Mouse (Mus musculus) Patski (cell line): ENCODE measurements around the gene Sap25. TPM values are rescaled to one million over a fixed set of nuclear protein-coding genes. Genes with fewer than 3 reads are reported as not detected.

ENCODE experiments used
- ATAC-seq: fragments of 100-300 bp; one replicate; pipeline ENCODE4 v1.8.0; 2021
- CTCF ChIA-PET: fragments of 350-600 bp; sonication (Branson Sonifier 250); formaldehyde crosslinking; loops from one replicate; lab custom pipeline; 2022; ENCODE audit warnings: inconsistent platforms; lab: Charles Lee
- POLR2A ChIA-PET: fragments of 350-600 bp; sonication (Branson Sonifier 250); formaldehyde crosslinking; loops from one replicate; lab custom pipeline; 2022; ENCODE audit warnings: antibody characterized with exemption, inconsistent platforms; lab: Charles Lee
- DNase-seq: peaks from one replicate; pipeline ENCODE4 v3.0.0-alpha.2; 2011; ENCODE audit warnings: low read depth, low spot score
- H3K27me3 ChIP-seq: fragments of 371-371 bp; one replicate; pipeline ENCODE4 v1.5.1; 2021
- CTCF ChIP-seq: fragments of 100-300 bp; IDR thresholded peaks from one replicate; pipeline ENCODE4 v1.5.1; 2021
- in situ Hi-C: fragments of 300-500 bp; cut with MboI; formaldehyde crosslinking; loops from 3 replicates; pipeline ENCODE4 v1.11.1; 2018; ENCODE audit warnings: low pct_unique_long_range_greater_than_20kb, mixed read lengths
- polyA plus RNA-seq: library from polyadenylated mRNA; unstranded; gene quantifications from one replicate; pipeline ENCODE4 v1.2.3, GENCODE M21; 2021

Sap25 gene
- polyA plus RNA-seq, 1 experiment from 2014 or later, result 5.2 TPM

GRCm38 (mm10) chr5:137615347-137615746 lies 25.8 kb upstream of the Sap25 start:
- POLR2A ChIA-PET, result no interaction called here
- in situ Hi-C loops, result no loop called here
- CTCF ChIA-PET, result interaction anchor here (1.1 to 2.6 kb wide), 2 partner anchors 10 to 12 kb away, joined by 3 to 11 read pairs; partner anchors contain the start of genes Fbxo24 and Lrch4
- TF ChIP-seq CTCF, result no peak
- no peaks in the 10 kb centered on the region for H3K27me3 ChIP-seq
- ATAC-seq (no peak), DNase-seq (no peak)

GRCm38 (mm10) chr5:137623937-137624530 lies 17.1 kb upstream of the Sap25 start:
- in situ Hi-C loops, result no loop called here
- no peak for DNase-seq
- POLR2A ChIA-PET, result interaction anchor here (1.0 kb wide), 1 partner anchor 27 kb away, joined by 4 read pairs; no protein-coding TSS in a partner anchor
- CTCF ChIA-PET, result interaction anchor here (1.4 to 1.5 kb wide), 2 partner anchors 10 to 12 kb away, joined by 3 to 4 read pairs; partner anchors contain the start of gene Pcolce
- TF ChIP-seq CTCF, result no peak
- no peaks in the 10 kb centered on the region for H3K27me3 ChIP-seq
- ATAC-seq, result no peak

GRCm38 (mm10) chr5:137627991-137628390 lies 13.1 kb upstream of the Sap25 start:
- H3K27me3 ChIP-seq, result no peaks in the 10 kb centered on the region
- ChIA-PET CTCF (interaction anchor here (1.2 to 4.3 kb wide), 4 partner anchors 9 to 29 kb away, joined by 4 to 17 read pairs (median 8); partner anchors contain the start of gene Pcolce), POLR2A (interaction anchor here (0.6 to 5.5 kb wide), 4 partner anchors 10 to 117 kb away, joined by 3 to 31 read pairs (median 4); partner anchors contain the start of genes Pcolce and Tsc22d4)
- no peak for TF ChIP-seq CTCF
- no peak for DNase-seq
- in situ Hi-C loops, result no loop called here
- ATAC-seq, result no peak

GRCm38 (mm10) chr5:137628498-137629305 lies 12.4 kb upstream of the Sap25 start, which contains the start of the genes Fbxo24, Lrch4 and Gm20605:
TSS of gene Fbxo24 (minus strand) at chr5:137629002.
TSS of gene Lrch4 (plus strand) at chr5:137629121.
TSS of gene Gm20605 (plus strand) at chr5:137629175.
- TF ChIP-seq CTCF, result no peak
- CTCF ChIA-PET, result interaction anchor here (1.2 to 4.3 kb wide), 4 partner anchors 10 to 24 kb away, joined by 3 to 17 read pairs (median 8); partner anchors contain the start of gene Pcolce
- H3K27me3 ChIP-seq, result no peaks in the 10 kb centered on the region
- POLR2A ChIA-PET, result interaction anchor here (0.6 to 5.5 kb wide), 6 partner anchors 11 to 1832 kb away, joined by 3 to 31 read pairs (median 4); partner anchors contain the start of genes Pcolce and Tsc22d4
- in situ Hi-C loops, result no loop called here
- DNase-seq (peak; percentile 100), ATAC-seq (peak; percentile 93)

DNA sequence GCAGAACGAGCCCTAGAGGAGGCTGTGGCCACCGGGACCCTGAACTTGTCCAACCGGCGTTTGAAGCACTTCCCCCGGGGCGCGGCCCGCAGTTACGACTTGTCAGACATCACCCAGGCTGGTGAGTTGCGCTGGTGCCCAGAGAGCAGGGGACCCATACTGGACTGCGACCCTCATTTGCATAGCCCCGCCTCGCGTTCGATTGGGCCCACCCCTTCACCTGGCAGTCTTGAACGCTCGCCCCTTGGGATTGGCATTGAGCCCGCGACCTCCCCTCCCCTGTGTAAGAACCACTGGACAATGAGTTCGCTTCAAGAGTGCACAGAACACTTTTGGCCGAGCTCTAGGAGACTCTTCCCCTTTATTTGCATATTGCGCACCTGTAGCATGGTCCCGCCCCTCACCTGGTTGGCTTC lies 11.8 kb upstream of the Sap25 start:
- POLR2A ChIA-PET, result interaction anchor here (0.6 to 5.5 kb wide), 3 partner anchors 17 to 1832 kb away, joined by 3 to 31 read pairs (median 4); partner anchors contain the start of gene Pcolce
- CTCF ChIA-PET, result interaction anchor here (1.4 to 4.3 kb wide), 2 partner anchors 9 to 23 kb away, joined by 3 to 17 read pairs; no protein-coding TSS in a partner anchor
- peak; percentile 4 for ATAC-seq
- TF ChIP-seq CTCF, result no peak
- H3K27me3 ChIP-seq, result no peaks in the 10 kb centered on the region
- in situ Hi-C loops, result no loop called here
- DNase-seq, result no peak

DNA sequence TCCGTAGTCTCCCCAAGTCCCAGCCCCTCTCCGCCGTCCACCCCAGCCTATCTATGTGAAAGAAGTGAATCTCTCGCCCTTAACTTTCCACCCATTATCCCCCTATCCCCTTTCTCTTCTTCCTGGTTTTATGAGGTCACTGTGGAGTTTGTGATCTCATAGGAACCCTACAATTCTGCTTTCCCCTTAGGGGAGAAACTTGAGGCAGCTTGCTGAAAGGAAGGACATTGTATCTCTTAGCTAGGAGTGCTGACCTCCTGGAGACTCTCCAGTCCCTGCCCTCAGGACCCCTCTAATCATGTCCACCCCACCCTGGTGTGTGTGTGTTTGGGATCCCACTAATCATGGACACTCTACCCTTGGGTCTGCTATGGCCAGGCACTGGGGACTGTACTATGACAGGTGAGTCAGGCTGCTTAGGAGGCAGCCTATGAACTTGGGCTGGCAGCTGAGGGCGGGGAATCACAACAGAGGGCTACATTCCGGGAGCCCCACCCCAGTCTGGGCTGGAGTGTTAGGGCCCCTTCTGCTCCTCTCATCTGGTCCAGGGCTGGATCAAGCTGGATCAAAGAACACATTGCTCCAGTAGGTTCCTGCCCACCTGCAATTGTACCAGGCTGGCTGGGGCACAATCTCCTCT lies 11.1 kb upstream of the Sap25 start:
- no peak for ATAC-seq
- in situ Hi-C loops, result no loop called here
- no peak for DNase-seq
- H3K27me3 ChIP-seq, result no peaks in the 10 kb centered on the region
- no peak for TF ChIP-seq CTCF
- ChIA-PET CTCF (interaction anchor here (0.8 to 4.3 kb wide), 4 partner anchors 9 to 23 kb away, joined by 3 to 17 read pairs (median 4); no protein-coding TSS in a partner anchor), POLR2A (interaction anchor here (1.1 to 5.5 kb wide), 4 partner anchors 16 to 128 kb away, joined by 3 to 31 read pairs (median 4); partner anchors contain the start of genes Irs3 and Pcolce)

DNA sequence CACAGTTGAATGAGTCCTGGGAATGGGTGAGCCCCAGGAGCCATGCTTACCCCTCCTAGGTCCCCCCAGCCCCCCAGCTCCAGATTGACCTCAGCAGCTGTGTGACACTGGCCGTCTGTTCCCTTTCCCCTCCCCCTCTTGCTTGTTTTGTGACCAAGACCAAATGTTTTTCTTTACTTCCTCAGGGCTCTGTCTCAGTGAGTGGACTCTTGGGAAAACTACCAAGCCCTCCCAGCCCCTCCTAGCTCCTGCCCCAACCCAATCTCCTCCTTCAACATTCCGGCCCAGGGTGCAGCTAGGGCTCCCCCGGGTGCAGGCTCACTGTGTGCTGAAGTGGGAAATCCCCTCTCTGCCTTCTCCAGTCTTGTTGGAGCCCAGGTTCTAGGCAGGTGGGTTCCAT lies 10.5 kb upstream of the Sap25 start:
- CTCF ChIA-PET, result interaction anchor here (0.8 to 4.3 kb wide), 4 partner anchors 8 to 22 kb away, joined by 3 to 17 read pairs (median 4); no protein-coding TSS in a partner anchor
- DNase-seq (no peak), ATAC-seq (no peak)
- H3K27me3 ChIP-seq, result no peaks in the 10 kb centered on the region
- TF ChIP-seq CTCF, result no peak
- POLR2A ChIA-PET, result interaction anchor here (0.7 to 5.5 kb wide), 6 partner anchors 14 to 129 kb away, joined by 3 to 31 read pairs (median 4); partner anchors contain the start of genes Irs3 and Pcolce
- in situ Hi-C loops, result no loop called here

GRCm38 (mm10) chr5:137631171-137631570 lies 10.0 kb upstream of the Sap25 start:
- POLR2A ChIA-PET, result interaction anchor here (0.7 to 5.5 kb wide), 6 partner anchors 13 to 129 kb away, joined by 3 to 31 read pairs (median 3); partner anchors contain the start of genes Irs3 and Pcolce
- DNase-seq (no peak), ATAC-seq (no peak)
- in situ Hi-C loops, result no loop called here
- no peaks in the 10 kb centered on the region for H3K27me3 ChIP-seq
- TF ChIP-seq CTCF, result no peak
- CTCF ChIA-PET, result interaction anchor here (1.4 to 4.3 kb wide), 2 partner anchors 13 to 21 kb away, joined by 5 to 17 read pairs; no protein-coding TSS in a partner anchor

DNA sequence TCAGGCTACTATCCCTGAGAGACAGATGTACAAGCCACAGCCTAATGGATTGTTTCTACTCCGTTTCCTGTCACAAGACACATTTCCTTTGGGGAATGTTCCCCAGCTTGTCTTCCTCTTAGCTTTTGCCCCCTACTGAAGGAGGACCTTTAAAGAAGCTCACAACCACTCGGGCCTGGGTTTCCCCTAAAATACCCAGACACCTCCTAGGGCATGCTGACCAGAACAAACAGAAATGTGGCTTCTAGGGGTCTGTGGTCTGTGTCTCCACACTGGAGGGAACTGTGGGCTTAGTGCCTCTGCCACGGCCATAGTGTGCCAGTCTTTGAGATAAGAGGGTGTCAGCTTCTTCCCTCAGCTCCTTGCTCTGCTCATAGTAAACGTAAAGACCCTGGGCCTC lies 9.5 kb upstream of the Sap25 start:
- ATAC-seq (no peak), DNase-seq (no peak)
- no peak for TF ChIP-seq CTCF
- POLR2A ChIA-PET, result interaction anchor here (0.7 to 5.5 kb wide), 4 partner anchors 18 to 130 kb away, joined by 3 to 31 read pairs (median 4); partner anchors contain the start of gene Pcolce
- H3K27me3 ChIP-seq, result no peaks in the 10 kb centered on the region
- CTCF ChIA-PET, result interaction anchor here (1.4 to 4.3 kb wide), 2 partner anchors 12 to 21 kb away, joined by 5 to 17 read pairs; no protein-coding TSS in a partner anchor
- in situ Hi-C loops, result no loop called here
